Mouse (Mus musculus) lung, adult 2 months (tissue): ENCODE data around the gene Slc25a27. TPM values are rescaled to one million over a fixed set of nuclear protein-coding genes. Genes with fewer than 3 reads are reported as not detected.

Source experiments
- DNase-seq: peaks from one replicate; pipeline ENCODE4 v3.0.0; 2022
- H3K4me1 ChIP-seq: fragments of 200-500 bp; 2 replicates; pipeline ENCODE4 v1.6.1; 2011; ENCODE audit warnings: low read length; ENCODE audit not compliant: control insufficient read depth, insufficient read depth
- H3K4me3 ChIP-seq: fragments of 200-500 bp; replicated peaks from 2 replicates; pipeline ENCODE3; 2011; ENCODE audit warnings: low read depth, mild to moderate bottlenecking, control low read depth, low read length; ENCODE audit errors: extremely low read depth
- CTCF ChIP-seq: fragments of 200-500 bp; IDR thresholded peaks from 2 replicates; pipeline ENCODE4 v1.5.1; 2011; ENCODE audit warnings: mild to moderate bottlenecking, low read length, control low read depth; ENCODE audit not compliant: insufficient read depth
- POLR2A ChIP-seq: fragments of 200-500 bp; IDR thresholded peaks from 2 replicates; pipeline ENCODE4 v1.6.1; 2011; ENCODE audit warnings: low read depth, mild to moderate bottlenecking, control low read depth, low read length, borderline replicate concordance; ENCODE audit errors: extremely low read depth
- WGBS: fragments of 180-500 bp; shearing (Covaris S2); methylation state at CpG from one replicate; pipeline ENCODE4 v1.1.7; 2018; 5-methylcytosine and 5-hydroxymethylcytosine counted together
- polyA plus RNA-seq: library from polyadenylated mRNA; depleted of rRNA; stranded (reverse); fragments of >200 nt; gene quantifications from 2 replicates; pipeline ENCODE4 v1.2.3, GENCODE M21; 2012; rRNA removed

The Slc25a27 gene
- polyA plus RNA-seq, 1 experiment, result 4.3 TPM

- Histone ChIP-seq H3K4me3 (no peak overlapping the region), H3K4me1 (no peaks in the 10 kb centered on the region)
- no peak for TF ChIP-seq CTCF
- no peak for TF ChIP-seq POLR2A
- DNase-seq, result no peak
- WGBS, result 84% methylated on average over 10 of the region's 10 CpGs
Observed at GRCm38 (mm10) chr17:43628246-43628645, 38.8 kb downstream of the Slc25a27 start.

- no peaks in the 10 kb centered on the region for H3K4me1 ChIP-seq
- TF ChIP-seq POLR2A (no peak), CTCF (no peak)
- 84% methylated on average over 10 of the region's 10 CpGs for WGBS
- no peak for DNase-seq
- H3K4me3 ChIP-seq, result no peak overlapping the region
Observed at GRCm38 (mm10) chr17:43622076-43622475, 44.9 kb downstream of the Slc25a27 start.

GRCm38 (mm10) chr17:43619156-43619555 lies 47.9 kb downstream of the Slc25a27 start:
- 72% methylated on average over 9 of the region's 9 CpGs for WGBS
- H3K4me3 ChIP-seq, result no peak overlapping the region
- TF ChIP-seq CTCF (no peak), POLR2A (no peak)
- DNase-seq, result no peak
- no peaks in the 10 kb centered on the region for H3K4me1 ChIP-seq

- 41% methylated on average over 3 of the region's 3 CpGs for WGBS
- Histone ChIP-seq H3K4me3 (no peak overlapping the region), H3K4me1 (no peaks in the 10 kb centered on the region)
- TF ChIP-seq POLR2A (no peak), CTCF (no peak)
- no peak for DNase-seq
Observed at GRCm38 (mm10) chr17:43612221-43612620, 54.8 kb downstream of the Slc25a27 start.

GRCm38 (mm10) chr17:43611586-43611985 lies 55.4 kb downstream of the Slc25a27 start:
- peak; percentile 28 for DNase-seq
- 16% methylated on average over 7 of the region's 7 CpGs for WGBS
- TF ChIP-seq CTCF (peak; percentile 69), POLR2A (no peak)

GRCm38 (mm10) chr17:43606704-43607103 lies 60.3 kb downstream of the Slc25a27 start:
- no peak overlapping the region for H3K4me3 ChIP-seq
- H3K4me1 ChIP-seq, result no peaks in the 10 kb centered on the region
- 14% methylated on average over 3 of the region's 3 CpGs for WGBS
- DNase-seq, result peak; percentile 67
- peak; percentile 94 for TF ChIP-seq CTCF
- no peak for TF ChIP-seq POLR2A

More at GRCm38 (mm10) chr17:43611586-43611985, 55.4 kb downstream of the Slc25a27 start:
- H3K4me1 ChIP-seq, result no peaks in the 10 kb centered on the region
- H3K4me3 ChIP-seq, result no peak overlapping the region

- TF ChIP-seq CTCF (no peak), POLR2A (no peak)
- 51% methylated on average over 4 of the region's 4 CpGs for WGBS
- Histone ChIP-seq H3K4me1 (no peaks in the 10 kb centered on the region), H3K4me3 (no peak overlapping the region)
- no peak for DNase-seq
Observed at GRCm38 (mm10) chr17:43598706-43599105, 68.3 kb downstream of the Slc25a27 start.

- no peak for DNase-seq
- WGBS, result 96% methylated on average over 2 of the region's 2 CpGs
- no peaks in the 10 kb centered on the region for H3K4me1 ChIP-seq
- H3K4me3 ChIP-seq, result no peak overlapping the region
- TF ChIP-seq CTCF (0 out of 2 replicates have a peak, but pooled peaks have one; percentile 6), POLR2A (no peak)
Observed at GRCm38 (mm10) chr17:43597742-43598141, 69.3 kb downstream of the Slc25a27 start.

GRCm38 (mm10) chr17:43592296-43593291 lies 74.4 kb downstream of the Slc25a27 start:
- H3K4me3 ChIP-seq, result no peak overlapping the region
- no peak for DNase-seq
- no peaks in the 10 kb centered on the region for H3K4me1 ChIP-seq
- no peak for TF ChIP-seq POLR2A
- TF ChIP-seq CTCF, result no peak
- 82% methylated on average over 21 of the region's 21 CpGs for WGBS

Other genes with a start within 250 kb of the Slc25a27 start
- 0.04 and 0.61 TPM in 2 replicates for gene Mep1a, start 164.4 kb downstream of the Slc25a27 start, polyA plus RNA-seq
- 1.6 and 1.7 TPM in 2 replicates for gene Ankrd66, start 123.6 kb downstream of the Slc25a27 start, polyA plus RNA-seq
- 4.3 and 9.7 TPM in 2 replicates for gene Pla2g7, start 99.1 kb downstream of the Slc25a27 start, polyA plus RNA-seq
- gene Tdrd6, start 36.9 kb downstream of the Slc25a27 start, polyA plus RNA-seq, result 0.13 TPM in 1 of 2 replicates, not detected in the other
- 3.5 and 6.5 TPM in 2 replicates for gene Cyp39a1, start 211 bp upstream of the Slc25a27 start, polyA plus RNA-seq
- gene Rcan2, start 134.1 kb upstream of the Slc25a27 start, polyA plus RNA-seq, result 11.4 and 19.4 TPM in 2 replicates